Mouse (Mus musculus) Patski (cell line): ENCODE data around the gene Gp1bb. TPM values are rescaled to one million over a fixed set of nuclear protein-coding genes. Genes with fewer than 3 reads are reported as not detected.

ENCODE experiments used
- ATAC-seq: fragments of 100-300 bp; one replicate; pipeline ENCODE4 v1.8.0; 2021
- CTCF ChIA-PET: fragments of 350-600 bp; sonication (Branson Sonifier 250); formaldehyde crosslinking; loops from one replicate; lab custom pipeline; 2022; ENCODE audit warnings: inconsistent platforms; lab: Charles Lee
- POLR2A ChIA-PET: fragments of 350-600 bp; sonication (Branson Sonifier 250); formaldehyde crosslinking; loops from one replicate; lab custom pipeline; 2022; ENCODE audit warnings: antibody characterized with exemption, inconsistent platforms; lab: Charles Lee
- DNase-seq: peaks from one replicate; pipeline ENCODE4 v3.0.0-alpha.2; 2011; ENCODE audit warnings: low read depth, low spot score
- H3K27me3 ChIP-seq: fragments of 371-371 bp; one replicate; pipeline ENCODE4 v1.5.1; 2021
- CTCF ChIP-seq: fragments of 100-300 bp; IDR thresholded peaks from one replicate; pipeline ENCODE4 v1.5.1; 2021
- in situ Hi-C: fragments of 300-500 bp; cut with MboI; formaldehyde crosslinking; loops from 3 replicates; pipeline ENCODE4 v1.11.1; 2018; ENCODE audit warnings: low pct_unique_long_range_greater_than_20kb, mixed read lengths
- polyA plus RNA-seq: library from polyadenylated mRNA; unstranded; gene quantifications from one replicate; pipeline ENCODE4 v1.2.3, GENCODE M21; 2021

Gene Gp1bb
- 0.91 TPM for polyA plus RNA-seq

DNA sequence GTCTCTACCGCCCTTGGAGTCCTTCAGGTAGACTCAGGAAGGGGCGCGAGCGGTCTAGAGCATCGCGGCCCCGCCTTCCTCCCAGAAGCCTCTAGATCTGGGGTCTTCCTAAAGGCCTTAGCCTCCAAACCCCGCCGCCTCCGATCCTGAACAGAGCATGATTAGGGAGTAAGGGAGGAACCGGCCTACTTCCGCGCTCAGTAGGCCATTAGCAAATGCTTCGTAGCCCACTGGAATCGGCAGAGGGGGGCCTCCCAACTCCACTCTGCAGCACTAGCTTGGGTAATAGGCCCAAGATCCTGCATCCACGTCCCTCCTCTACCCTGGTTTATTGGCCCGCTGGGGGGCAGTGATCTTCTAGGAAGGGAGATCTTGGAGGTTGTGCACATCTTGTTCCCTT lies at the start of gene Gp1bb:
Gene Gp1bb (minus strand): TSS at position 385 of the 400 bp plus-strand sequence.
- POLR2A ChIA-PET: no interaction called here

DNA sequence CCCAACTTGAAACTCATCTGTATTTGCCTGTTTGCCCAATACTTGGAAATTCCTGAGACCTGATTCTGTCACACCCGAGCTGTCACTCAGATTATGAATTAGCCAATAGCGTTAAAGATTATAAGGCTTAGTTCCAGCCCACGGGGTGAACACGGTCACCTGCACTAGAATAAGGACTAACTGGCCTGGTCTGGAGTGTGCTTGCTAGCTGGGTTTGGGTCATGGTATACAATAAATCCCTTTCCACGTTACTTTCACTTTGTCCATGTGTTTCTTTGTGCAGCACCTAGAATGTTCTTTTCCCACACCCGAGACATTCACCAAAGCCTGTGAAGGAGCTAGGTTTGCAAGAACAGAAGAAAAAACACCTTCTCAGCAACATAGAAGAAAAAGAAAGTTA lies 47.7 kb upstream of the Gp1bb start:
- in situ Hi-C loops: loop anchor here (5.0 kb wide), 1 partner anchor 33 kb away; no protein-coding TSS in a partner anchor
- ChIA-PET POLR2A (no interaction called here), CTCF (interaction anchor here (0.6 kb wide), 1 partner anchor 183 kb away, joined by 3 read pairs; no protein-coding TSS in a partner anchor)
- no peak for TF ChIP-seq CTCF
- H3K27me3 ChIP-seq: no peaks in the 10 kb centered on the region
- DNase-seq: no peak
- ATAC-seq: no peak

More for the DNA sequence above, at the start of gene Gp1bb:
- TF ChIP-seq CTCF: no peak
- ATAC-seq: no peak
- CTCF ChIA-PET: no interaction called here
- DNase-seq: no peak
- no peaks in the 10 kb centered on the region for H3K27me3 ChIP-seq
- in situ Hi-C loops: no loop called here

DNA sequence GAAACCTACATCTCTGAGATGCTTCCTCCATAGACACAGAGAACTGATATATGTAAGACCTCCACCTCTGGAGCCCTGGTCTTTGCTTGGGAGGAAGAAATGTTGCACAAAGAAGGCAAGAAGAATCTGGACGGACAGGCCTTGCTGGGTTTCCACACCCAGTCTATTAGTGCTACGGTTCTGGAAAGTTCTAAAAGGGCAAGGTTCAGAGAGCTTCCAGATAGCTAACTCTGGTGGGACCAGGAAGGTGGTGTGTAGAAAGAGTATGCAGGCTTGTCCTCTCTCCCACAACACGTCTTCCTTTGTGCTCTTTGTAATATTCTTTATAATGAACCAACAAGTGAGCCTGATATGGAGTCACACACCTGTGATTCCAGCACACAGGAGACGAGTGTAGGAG lies 36.4 kb upstream of the Gp1bb start:
- in situ Hi-C loops: no loop called here
- DNase-seq: no peak

DNA sequence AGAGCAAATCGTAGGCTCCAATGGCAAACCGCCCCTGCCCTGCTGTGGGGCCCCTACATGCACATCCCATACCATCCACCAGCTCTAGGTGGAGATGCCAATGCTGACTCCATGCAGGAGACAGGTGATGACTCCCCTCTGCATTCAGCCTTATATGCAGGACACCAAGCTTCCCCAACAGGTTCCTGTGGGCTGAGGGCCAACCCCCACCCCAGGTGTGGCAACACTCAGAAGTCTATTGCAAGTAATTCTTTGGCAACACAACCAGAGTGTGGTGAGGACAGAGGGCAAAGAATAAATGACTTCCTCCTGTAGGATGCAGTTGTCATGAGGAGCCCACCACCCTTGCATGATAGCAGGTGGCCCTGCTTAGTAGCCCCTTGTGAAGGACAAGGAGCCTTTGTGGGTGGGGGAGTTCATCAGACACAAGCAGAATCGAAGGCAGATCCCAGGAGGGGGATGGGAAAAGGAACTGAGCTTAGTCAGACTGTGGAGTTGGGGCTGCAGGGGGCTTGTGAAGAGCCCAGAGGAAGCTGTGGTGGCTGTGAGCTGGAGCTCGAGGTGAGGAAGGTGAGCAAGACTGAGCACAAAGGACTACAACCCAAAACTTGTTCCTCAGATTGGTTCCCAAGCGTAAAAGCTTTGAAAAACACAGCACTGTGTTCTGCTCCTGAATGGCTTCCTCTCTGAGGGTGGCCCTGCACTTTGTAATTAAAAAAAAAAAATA lies 33.3 kb upstream of the Gp1bb start:
- ATAC-seq (no peak), DNase-seq (no peak)
- CTCF ChIA-PET: no interaction called here
- no peak for TF ChIP-seq CTCF
- peaks cover 2% of the 10 kb centered on the region for H3K27me3 ChIP-seq
- in situ Hi-C loops: no loop called here
- POLR2A ChIA-PET: no interaction called here

More for the DNA sequence above, 36.4 kb upstream of the Gp1bb start:
- H3K27me3 ChIP-seq: no peaks in the 10 kb centered on the region
- no peak for ATAC-seq
- CTCF ChIA-PET: no interaction called here
- POLR2A ChIA-PET: no interaction called here
- no peak for TF ChIP-seq CTCF

DNA sequence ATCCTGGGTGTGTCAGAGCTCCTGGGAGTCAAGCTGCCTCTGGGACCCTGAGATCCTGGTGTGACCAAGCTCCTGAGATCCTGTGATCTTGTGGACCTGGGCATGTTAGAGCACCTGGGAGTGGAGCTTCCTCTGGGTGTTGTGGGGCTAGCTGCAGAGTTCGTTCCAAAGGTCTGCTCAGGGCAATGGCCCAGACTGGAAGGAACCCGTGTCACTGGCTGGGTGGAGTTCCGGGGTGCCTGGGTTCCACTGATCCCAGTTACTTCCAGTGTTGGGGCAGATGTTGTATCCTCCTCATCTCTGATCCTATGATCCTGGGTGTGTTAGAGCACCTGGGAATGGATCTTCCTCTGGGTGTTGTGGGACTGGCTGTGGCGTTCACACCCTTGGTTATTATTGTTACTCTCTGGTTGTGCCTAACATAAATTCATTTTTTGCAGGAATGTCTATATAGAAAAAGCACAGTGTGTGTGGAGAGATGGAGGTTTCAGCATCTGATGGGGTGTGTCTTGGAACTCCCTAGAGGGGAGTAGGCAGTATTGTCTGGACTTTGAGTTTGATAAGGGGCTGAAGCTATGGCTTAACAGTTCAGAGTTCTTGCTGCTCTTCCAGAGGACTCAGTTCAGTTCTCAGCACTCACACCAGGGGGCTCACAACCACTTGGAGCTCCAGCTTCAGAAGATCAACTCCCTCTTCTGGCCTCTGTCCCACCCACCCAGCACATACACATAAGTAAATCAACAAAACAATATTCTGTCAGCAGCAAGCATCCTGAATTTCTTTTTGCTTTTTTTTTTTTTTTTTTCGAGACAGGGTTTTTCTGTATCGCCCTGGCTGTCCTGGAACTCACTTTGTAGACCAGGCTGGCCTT lies 31.3 kb upstream of the Gp1bb start:
- in situ Hi-C loops: no loop called here
- ChIA-PET POLR2A (no interaction called here), CTCF (no interaction called here)
- ATAC-seq: no peak
- no peak for DNase-seq
- peaks cover 8% of the 10 kb centered on the region for H3K27me3 ChIP-seq
- TF ChIP-seq CTCF: no peak

DNA sequence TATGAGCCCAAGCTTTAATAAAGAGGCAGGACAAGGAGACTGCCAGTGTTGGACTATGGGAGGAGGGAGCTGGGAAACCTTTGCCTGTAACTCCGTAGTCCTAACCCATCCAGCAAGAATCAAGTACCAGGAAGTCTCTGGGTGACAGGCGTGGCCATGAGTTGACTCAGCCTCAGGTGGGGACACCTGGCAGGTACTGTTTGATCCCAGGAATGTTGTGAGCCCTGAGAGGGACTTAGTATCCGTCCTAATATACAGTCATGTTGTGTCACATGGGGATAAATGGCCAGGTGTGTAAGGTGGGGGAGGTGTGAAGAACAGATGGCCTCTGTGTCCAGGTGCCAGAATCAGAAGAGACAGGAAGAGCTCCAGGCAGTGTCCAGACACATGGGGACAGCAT lies 26.9 kb upstream of the Gp1bb start:
- in situ Hi-C loops: no loop called here

DNA sequence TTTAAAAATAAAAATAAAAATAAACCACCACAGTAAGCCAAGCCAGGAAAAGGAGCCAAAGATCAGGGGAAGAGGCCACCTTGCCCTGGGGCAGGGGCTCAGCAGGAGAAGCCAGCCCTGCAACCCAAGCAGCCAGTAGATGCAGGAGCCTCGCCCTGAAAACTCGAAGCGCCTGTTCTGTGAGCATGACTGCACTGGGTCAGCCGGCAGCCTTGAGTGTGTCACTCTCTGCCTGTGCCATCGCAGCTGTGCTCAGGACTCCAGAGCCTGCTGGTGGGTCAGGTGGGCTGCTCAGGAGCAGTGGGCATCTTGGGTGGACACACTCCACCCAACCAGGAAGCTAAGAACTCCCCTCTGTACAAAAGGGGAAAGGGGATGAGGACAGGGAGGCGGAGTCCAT lies 23.1 kb upstream of the Gp1bb start:
- peaks cover 4% of the 10 kb centered on the region for H3K27me3 ChIP-seq
- in situ Hi-C loops: no loop called here
- CTCF ChIA-PET: no interaction called here
- no peak for DNase-seq
- TF ChIP-seq CTCF: no peak
- POLR2A ChIA-PET: no interaction called here
- ATAC-seq: no peak

More for the DNA sequence above, 26.9 kb upstream of the Gp1bb start:
- no peak for TF ChIP-seq CTCF
- ATAC-seq (no peak), DNase-seq (no peak)
- ChIA-PET CTCF (no interaction called here), POLR2A (no interaction called here)
- H3K27me3 ChIP-seq: peaks cover 8% of the 10 kb centered on the region

DNA sequence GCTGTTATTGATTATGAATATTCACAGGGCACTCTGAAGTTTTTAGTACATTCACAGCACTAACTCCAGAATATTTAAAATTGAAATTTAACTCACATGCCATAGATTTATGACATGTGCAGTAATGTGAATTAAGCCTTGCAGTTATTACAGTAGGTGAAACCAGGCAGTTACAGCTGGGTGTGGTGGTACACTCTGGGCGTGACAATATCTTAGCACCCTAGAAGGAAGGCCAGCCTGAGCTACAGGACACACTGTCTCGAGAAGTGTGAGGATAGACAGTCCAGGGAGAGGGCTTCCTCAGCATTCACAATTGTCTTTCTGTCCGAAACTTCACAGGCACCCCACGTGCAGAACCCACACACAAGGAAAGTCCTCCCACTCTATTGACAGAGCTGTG lies 22.3 kb upstream of the Gp1bb start:
- in situ Hi-C loops: no loop called here
- DNase-seq (no peak), ATAC-seq (no peak)
- ChIA-PET POLR2A (no interaction called here), CTCF (interaction anchor here (0.7 kb wide), 1 partner anchor 12 kb away, joined by 3 read pairs; no protein-coding TSS in a partner anchor)
- peaks cover 8% of the 10 kb centered on the region for H3K27me3 ChIP-seq
- no peak for TF ChIP-seq CTCF

DNA sequence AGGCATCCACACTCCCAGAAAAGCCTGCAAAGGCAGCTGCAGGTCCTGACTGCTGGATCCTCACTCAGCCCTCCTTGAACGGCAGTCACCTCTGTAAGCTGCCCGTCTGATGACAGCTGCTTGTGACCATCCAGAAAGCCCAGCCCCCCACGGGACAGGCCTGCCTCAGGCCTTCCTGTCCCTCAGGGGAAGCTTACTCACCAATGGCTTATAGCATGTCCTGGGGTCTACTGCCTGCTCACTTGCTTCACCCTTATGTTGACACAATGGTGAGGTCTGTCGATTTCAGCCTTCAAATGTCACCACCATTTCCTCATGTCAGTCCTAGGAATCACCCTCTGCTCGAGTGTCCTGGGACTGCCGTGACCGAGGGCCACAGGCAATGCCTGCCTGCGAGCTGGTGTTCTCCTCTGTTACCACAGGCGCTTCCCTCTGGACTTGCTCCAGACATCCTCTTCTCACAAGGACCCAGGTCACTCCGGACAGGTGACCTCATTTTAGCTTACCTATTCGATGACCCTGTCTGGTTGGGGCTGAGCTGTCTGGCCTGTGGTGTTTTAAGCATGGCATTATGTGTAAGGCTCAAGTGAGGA lies 21.3 kb upstream of the Gp1bb start:
- no peak for DNase-seq
- in situ Hi-C loops: no loop called here
- TF ChIP-seq CTCF: no peak
- peaks cover 5% of the 10 kb centered on the region for H3K27me3 ChIP-seq
- ChIA-PET POLR2A (no interaction called here), CTCF (interaction anchor here (0.7 kb wide), 1 partner anchor 13 kb away, joined by 3 read pairs; no protein-coding TSS in a partner anchor)
- no peak for ATAC-seq

DNA sequence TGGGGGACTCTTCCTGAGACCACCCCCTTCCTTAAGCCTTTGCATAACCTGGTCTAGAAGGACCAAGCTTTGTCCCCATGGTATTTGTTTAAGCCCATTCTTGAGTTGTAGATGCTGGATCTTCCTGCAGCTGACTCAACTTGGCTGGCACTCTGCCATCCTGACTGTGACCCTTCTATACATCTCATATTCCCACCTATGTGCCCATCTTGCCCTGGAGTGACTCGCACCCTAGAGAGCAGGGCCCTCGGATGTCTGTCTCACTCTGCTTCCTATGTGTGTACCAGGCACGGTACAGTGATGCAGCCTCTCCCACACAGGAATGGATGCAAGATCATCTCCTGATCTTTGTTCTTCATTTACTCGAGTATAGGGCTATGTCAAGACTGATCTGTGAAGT lies 20.7 kb upstream of the Gp1bb start:
- CTCF ChIA-PET: no interaction called here

DNA sequence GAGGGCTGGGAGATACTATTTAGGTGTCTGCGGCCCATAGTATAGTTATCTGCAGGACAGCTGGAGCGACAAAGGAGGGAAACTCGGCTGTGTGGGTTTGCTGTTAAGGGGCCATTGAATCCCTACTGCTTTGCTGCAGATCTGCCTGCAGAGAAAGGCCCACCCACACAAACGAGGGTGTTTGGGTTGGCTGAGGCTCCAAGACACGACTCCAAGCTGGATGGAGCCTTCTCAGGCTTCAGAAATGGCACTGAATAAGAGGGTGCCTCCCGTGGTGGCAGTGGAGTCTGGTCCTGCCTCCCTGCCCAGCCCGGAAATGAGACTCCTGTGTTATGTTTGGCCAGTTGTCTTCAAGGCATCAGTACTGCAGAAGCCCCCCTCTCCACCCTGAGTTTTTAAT lies 20.1 kb upstream of the Gp1bb start:
- ChIA-PET POLR2A (no interaction called here), CTCF (no interaction called here)
- DNase-seq (no peak), ATAC-seq (no peak)
- in situ Hi-C loops: no loop called here
- TF ChIP-seq CTCF: no peak
- H3K27me3 ChIP-seq: peaks cover 5% of the 10 kb centered on the region

More for the DNA sequence above, 20.7 kb upstream of the Gp1bb start:
- ATAC-seq: no peak
- POLR2A ChIA-PET: no interaction called here
- in situ Hi-C loops: no loop called here
- peaks cover 5% of the 10 kb centered on the region for H3K27me3 ChIP-seq
- DNase-seq: no peak
- TF ChIP-seq CTCF: no peak
